Mouse (Mus musculus): ENCODE measurements around the gene Nr6a1.

Gene Nr6a1

DNA sequence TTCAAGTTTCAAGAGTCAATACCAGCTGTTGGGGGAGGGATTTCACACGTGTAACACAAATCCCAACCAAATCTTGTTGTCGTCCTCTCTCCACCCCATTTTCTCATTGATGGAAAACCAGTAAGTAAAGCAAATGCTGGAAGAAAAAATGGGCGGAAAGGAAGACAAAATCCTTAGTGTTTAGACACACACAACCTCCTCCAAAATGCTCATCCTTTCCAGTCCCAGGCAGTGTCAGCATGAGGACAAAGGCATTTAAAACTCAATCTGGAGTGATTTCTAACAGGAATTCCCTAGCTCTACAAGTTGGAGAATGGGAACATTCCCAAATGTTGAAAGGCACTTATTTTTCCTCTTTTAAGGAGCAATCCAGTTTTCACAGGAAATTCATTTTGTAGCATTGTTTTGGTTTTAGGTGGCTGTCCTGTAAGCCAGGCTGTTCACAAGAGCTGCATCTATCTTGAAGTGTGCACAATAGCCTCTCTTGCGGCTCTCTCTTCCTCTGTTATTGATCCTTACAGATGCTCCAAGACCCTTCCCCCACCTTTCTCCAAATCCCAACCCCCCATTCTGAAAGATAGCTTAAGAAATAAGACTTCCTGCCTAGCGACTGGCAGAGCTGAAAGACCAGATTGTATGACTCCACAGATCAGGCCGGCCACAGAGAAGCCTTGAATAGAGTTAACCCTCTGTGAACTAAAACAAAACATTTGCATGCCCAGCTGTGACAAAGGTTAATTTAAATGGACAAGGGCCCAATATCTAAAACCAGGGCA, 145.4 kb downstream of the Nr6a1 start:
- no peak for DNase-seq

DNA sequence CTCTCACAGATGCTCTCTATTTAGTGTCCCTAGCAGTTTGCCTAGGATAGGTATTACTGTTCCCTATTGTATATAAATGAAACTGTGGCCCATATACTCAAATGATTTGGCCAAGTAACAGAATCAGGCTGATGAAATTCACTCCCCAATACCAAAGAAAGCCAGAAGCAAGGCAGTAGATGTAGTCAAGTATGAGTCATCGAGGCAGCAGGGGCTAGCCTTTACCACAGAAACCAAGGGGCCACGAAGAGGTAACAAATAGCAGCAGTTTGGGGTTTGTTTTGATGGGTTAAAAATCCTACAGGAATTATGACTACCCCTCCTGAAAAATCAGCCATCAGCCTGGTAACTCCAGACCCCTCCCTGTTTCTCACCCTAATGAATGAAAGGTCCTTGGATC, 147.5 kb downstream of the Nr6a1 start:
- DNase-seq = no peak

GRCm38 (mm10) chr2:38777326-38777725, 150.2 kb downstream of the Nr6a1 start:
- DNase-seq = no peak

GRCm38 (mm10) chr2:38774936-38775335, 152.6 kb downstream of the Nr6a1 start:
- no peak for DNase-seq

DNA sequence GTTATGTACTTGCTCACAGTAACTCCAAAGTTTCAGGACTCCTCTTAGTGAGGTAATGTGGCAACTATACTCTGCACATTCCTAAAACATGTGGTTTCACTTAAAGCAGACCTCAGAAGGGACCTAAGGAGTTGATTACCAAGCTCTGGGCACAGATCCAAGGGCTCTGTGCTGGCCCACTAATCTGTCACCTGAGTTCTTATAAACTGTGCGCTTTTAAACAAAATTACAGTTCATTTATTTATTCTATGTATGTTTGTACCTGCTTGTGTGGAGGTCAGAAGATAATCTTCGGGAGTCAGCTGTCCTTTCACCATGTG, 156.1 kb downstream of the Nr6a1 start:
- no peak for DNase-seq

DNA sequence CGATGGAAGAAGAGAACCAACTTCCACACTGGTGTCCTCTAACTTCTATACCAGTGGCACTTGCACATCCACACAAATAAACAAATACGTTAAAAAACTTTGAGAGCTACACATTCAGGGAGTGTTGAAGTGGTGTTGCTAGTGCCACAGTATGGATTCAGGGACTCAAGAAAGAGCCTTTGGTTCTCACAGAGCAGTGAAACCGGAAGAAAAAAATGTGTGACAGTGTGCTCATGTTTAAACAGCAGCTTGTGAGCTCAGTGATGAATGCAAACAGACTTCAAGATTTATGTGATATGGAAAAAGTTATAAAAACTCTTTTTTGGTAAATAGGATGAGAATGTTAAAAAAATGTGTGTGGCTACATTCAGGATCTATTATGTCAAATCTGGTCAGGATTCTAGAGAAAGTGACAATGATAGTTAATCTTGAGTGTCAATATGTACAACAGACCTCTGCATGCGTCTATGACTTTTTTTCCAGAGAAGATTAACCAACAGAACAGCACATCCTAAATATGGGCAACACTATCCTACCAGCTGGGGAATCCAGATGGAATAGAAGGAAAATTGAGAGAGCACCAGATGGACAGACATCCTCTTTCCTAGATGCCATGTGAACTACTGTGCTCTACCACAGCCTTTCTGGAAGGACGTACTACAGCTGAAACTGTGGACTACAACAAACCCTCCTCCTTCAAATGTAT, 156.6 kb downstream of the Nr6a1 start:
- DNase-seq = no peak

- DNase-seq = no peak
These were observed 160.1 kb downstream of the Nr6a1 start for GRCm38 (mm10) chr2:38767177-38767931.

GRCm38 (mm10) chr2:38739847-38740246, 187.6 kb downstream of the Nr6a1 start:
- no peak for DNase-seq

DNA sequence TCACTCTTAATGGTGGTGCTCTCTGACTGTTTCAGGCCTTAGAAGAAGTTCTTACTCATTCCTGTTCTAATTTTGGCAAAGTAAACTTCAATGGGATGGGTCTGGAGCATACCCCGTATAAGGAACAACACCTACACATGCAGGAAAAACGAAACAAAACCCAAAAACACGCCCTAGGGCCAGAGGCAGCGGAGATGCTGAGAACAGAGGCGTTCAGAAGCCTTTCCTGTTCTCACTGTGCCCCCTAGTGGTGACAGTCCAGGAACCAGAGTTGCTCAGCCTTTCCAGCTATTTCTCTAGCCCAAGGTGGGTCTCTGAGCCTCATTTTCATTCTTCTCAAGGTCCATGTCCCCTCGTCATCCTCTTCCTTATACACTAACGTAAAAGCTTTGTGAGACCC, 188.1 kb downstream of the Nr6a1 start:
- DNase-seq = peak; percentile 45 to 60

- DNase-seq = no peak
These were observed 188.7 kb downstream of the Nr6a1 start for GRCm38 (mm10) chr2:38738601-38739301.

DNA sequence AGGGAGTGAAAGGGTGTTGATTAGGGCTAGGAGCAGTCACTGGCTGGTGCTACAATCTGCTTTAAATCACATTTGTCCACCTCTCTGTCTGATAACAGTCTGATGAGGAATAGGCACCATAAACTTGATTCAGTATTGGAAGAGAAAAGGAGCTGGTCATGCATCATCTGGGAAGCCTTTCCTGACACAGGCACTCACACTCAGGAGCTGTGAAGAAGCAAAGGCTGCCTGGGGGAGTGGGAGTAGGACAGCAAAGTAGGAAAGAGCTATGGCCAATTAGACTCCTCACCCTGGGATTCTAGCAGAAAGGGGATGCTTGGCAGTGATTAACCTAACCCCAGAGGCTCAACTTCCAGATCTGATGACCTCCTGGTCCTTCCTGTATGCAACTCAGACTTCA, 191.7 kb downstream of the Nr6a1 start:
- no peak for DNase-seq

DNA sequence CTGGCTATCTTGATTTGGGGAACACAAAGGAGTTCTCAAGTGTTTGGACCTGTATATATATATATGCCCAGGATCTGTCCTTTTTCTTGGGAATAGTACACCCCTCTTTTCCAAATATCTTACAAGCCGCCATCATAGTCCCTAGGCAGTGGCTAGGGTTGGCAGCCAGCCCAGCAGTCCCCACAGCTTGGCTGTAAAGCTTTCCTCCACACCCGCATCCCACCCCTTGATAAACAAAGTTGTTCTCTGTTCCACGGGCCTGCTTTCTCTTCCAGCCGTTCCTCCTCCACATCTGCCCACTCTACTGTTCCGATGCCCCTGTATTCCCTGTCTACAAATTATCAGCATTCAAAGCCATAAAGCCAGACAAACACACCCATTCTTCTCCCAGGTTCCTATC, 192.8 kb downstream of the Nr6a1 start:
- DNase-seq = no peak

DNA sequence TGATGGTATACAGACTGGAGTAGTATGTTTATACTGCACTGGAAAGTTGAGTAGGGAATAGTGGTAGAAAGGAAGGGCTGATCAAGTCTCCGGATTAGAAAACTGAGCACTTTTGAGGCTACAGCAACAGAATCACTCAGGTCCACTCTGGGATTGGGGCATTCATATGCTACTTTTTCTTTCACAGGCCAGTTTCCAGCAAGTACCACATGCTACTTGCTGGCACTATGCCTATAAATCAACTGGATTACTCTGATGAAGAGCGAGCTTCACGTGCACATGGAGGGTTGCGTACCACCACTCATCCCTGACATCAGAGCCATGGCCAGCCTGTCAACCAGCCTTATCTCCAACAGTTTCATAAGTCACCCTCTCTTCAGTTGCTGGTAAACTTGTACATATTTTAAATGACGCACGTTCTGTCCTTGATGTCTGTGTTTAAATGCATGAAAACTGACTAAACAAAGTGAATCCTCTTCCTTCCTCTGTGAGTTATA, 197.1 kb downstream of the Nr6a1 start:
- no peak for DNase-seq

DNA sequence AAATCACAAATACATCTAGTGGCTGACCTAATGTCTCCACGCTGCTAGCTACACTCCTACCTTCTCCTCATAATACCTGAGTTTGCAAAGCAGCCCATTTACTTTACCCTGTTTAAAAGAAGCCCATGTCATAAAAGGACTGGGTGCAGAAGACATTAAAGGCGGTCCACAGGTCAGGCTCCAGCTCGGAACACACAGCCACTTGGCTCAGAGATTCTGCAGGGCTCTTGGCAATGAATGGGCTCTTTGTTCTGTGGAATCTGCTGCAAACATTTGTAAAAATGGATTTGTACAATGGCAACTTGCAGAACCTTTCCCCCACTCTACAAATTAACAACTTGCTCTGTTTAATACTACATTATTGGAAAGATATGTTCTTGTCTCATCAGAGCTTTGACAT, 202.1 kb downstream of the Nr6a1 start:
- DNase-seq = no peak

GRCm38 (mm10) chr2:38723378-38723777, 204.1 kb downstream of the Nr6a1 start:
- DNase-seq = no peak

DNA sequence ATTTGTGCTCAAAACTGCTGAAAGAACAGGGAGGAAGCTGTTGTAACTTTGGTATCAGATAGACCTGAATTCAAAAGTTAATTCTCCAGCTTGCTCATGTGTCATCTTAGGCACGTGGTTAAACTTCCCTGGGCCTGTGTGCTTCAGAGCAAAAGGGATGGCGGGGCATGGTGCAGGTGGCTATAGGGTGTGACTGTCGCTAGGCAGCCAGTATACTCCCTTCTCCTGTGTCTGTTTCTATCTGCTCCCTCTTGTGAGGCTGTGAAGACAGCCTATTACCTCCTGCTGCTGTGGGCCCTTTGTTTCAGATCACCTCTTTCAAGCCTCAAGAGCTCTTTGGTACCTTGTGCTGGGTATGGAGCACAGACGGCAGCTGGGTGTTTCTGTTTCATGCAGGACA, 205.4 kb downstream of the Nr6a1 start:
- no peak for DNase-seq

DNA sequence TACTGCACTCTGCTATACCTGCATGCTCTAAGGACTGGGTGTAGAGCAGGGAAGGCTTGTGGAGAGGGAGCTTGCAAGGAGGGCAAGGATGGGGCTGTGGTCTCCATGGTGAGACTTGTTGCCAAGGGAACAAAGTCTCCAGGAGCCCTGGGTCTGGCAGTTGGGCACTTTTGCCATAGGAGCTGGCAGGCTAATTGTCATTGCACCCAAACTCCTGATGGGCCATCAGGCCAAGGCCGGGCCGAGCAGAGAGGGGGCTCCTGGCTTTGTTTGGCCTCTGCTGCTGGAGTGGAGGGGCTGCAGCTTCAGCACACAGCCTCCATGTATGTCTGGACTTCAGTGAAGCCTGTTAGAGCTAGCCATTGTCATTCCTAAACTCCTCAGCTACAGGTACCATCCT, 206.8 kb downstream of the Nr6a1 start:
- DNase-seq = no peak

GRCm38 (mm10) chr2:38719354-38719753, 208.1 kb downstream of the Nr6a1 start:
- DNase-seq = no peak

- no peak for DNase-seq
These were observed 208.8 kb downstream of the Nr6a1 start for GRCm38 (mm10) chr2:38718676-38719075.

DNA sequence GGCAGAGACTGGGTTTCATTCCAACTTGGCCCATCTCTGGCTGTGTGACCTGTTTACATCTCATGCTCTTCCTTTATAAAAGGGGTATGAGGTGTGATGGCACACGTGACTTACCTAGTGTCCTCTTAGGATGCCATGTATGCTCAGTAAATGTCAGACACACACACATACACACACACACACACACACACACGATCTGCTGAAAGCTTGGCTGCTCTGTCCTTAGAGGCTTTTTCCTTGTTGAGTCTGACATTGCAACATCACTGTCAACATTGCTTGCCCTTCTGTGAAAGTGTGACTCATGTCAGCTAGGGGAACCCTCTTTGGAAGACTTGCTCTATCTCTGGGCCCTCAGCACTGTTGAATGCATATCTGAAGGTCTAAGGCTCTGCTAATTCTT, 210.1 kb downstream of the Nr6a1 start:
- DNase-seq = no peak

- DNase-seq = no peak
These were observed 213.2 kb downstream of the Nr6a1 start, which contains the start of gene Nr5a1 for GRCm38 (mm10) chr2:38714324-38714723. TSS of gene Nr5a1 (minus strand) at chr2:38714542.

GRCm38 (mm10) chr2:38713596-38713995, 213.9 kb downstream of the Nr6a1 start:
- no peak for DNase-seq

DNA sequence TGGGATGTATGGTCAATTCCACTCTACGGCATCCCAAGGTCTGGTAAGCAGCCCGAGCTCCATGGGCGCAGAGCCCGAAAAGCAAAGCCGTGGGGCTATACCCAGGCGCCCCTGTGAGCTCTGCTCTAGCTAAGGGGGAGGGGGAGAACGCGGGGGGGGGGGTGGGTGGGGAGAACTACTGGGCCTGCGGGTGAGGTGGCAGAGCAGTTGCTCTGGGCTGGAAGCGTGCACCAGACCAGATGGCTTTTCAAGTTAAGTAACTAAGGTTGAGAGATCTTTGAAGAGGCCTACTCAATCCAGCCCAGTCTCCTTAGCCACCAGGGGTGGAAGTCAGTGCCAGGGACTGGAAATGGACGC, 214.7 kb downstream of the Nr6a1 start:
- DNase-seq = no peak
